Mouse (Mus musculus) liver, postnatal 0 days (tissue): ENCODE results near the gene Nav3.

Source experiments
- CTCF ChIP-seq: sonication (generic); IDR thresholded peaks from 2 replicates; pipeline ENCODE4 v1.5.1; 2016; ENCODE audit warnings: antibody characterized with exemption, low read depth
- EP300 ChIP-seq: IDR thresholded peaks from 2 replicates; pipeline ENCODE4 v1.6.1; 2016; ENCODE audit warnings: antibody characterized with exemption, low read depth, mild to moderate bottlenecking

DNA sequence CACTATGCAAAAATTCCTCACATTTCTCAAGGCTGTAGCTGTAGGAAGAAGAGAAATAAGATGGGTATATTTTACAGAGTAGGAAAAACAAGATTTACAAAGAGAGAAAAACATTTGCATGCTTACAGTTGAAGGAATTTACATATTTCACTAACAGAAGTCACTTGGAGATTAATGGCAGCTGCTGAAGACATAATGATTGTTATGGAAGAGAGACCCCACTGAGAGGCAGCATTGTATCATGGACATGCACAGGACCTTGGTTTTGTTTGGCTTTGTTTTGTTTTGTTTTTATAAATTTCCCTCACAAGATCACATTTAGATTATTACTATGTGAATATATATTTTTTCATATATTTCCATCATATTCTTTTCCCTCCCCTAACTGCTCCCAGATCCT, 335.4 kb downstream of the Nav3 start:
- no peak; the same call in 1 of the 2 replicates for TF ChIP-seq CTCF
- no peak for TF ChIP-seq EP300
